Mouse (Mus musculus): Measurements from ENCODE around the gene Slc44a5. TPM values are rescaled to one million over a fixed set of nuclear protein-coding genes. Genes with fewer than 3 reads are reported as not detected.
A peak's percentile ranks its signal among the peaks of the same experiment; 100 is the strongest.

Gene Slc44a5
- total and polyA plus RNA-seq, 2 experiments, result not detected

DNA sequence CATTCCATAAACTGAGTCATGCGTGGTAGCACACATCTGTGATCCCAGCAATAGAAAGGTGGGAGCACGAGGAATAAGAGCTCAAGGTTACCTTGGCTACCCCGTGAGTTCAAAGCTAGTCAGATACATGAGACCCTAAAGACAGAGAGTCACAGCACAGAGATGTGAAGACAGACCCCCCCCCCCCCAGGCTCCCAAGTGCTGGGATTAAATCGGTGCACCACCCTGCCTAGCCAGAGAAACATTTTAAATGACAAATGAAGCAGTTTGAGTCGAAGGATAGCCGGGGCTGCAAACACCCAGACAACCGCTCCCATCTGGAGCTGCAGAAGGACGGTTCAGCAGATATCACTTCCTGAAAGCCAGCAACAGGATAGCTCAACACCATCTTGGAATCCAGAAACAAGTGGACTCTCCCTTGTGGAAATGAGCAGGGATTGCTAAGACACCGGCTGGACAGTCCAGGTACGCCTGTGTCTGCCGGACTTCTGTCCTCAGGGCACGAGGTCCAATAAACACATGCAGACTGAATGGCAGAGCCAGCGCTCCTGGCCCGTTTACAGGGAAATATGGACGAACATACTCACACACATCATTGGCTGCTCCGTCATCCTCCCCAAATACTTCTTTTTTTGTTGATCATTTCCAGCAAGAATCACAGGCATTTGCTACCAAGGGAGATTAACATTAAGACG is 36.0 kb upstream of the Slc44a5 start:
- no peak overlapping the region for H3K9ac ChIP-seq (ENCODE audit: low read depth, low read length)
- no peak for TF ChIP-seq POLR2A (IDR thresholded peaks at IDR 0.05; ENCODE audit: extremely low read depth, insufficient read depth, low read length)
- no peak for TF ChIP-seq CTCF (IDR thresholded peaks at IDR 0.05; ENCODE audit: low read depth, low read length)
- H3K27ac ChIP-seq (replicated peaks; ENCODE audit: insufficient read depth, low read depth, low read length), result no peak overlapping the region; the same call in 1 of the 2 replicates
- peak; percentile 85 for DNase-seq (ENCODE audit: extremely low read depth, low read depth, low spot score)
- no peak overlapping the region for H3K4me3 ChIP-seq (ENCODE audit: insufficient read depth, low read depth, low read length)
- WGBS, result 63% methylated on average over 17 of the region's 17 CpGs
- no peaks in the 10 kb centered on the region for H3K27me3 ChIP-seq (ENCODE audit: control insufficient read depth, insufficient read depth, low read length)
- no peaks in the 10 kb centered on the region; the same call in 1 of the 2 replicates for H3K79me2 ChIP-seq (ENCODE audit: control insufficient read depth, insufficient read depth, low read length)
- peaks cover 3% of the 10 kb centered on the region; the same call in 1 of the 2 replicates for H3K4me1 ChIP-seq (ENCODE audit: control insufficient read depth, insufficient read depth, low read length)
- H3K36me3 ChIP-seq (ENCODE audit: control insufficient read depth, insufficient read depth, low read length), result peaks cover 66% of the 10 kb centered on the region

DNA sequence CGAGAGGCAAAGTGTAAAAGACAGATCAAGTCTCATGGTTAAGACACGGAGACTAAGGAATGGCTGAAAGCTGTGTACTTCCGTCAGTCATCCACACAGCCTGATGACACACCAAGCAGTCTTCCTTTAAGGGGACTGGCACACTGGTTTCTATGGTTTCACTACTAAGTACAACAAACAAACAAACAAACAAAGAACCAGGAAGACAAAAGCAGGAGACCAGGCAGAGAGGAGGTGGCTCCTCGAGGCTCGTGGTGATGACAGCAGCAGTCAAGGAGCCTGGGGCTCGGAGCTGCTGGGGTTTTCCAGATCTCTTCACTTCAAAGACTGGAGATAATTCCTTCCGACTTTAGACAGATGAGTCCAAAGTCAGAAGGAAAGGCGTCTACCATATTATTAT is 33.2 kb upstream of the Slc44a5 start:
- WGBS, result 89% methylated on average over 8 of the region's 8 CpGs
- no peaks in the 10 kb centered on the region for H3K27me3 ChIP-seq (ENCODE audit: control insufficient read depth, insufficient read depth, low read length)
- no peaks in the 10 kb centered on the region; the same call in 1 of the 2 replicates for H3K79me2 ChIP-seq (ENCODE audit: control insufficient read depth, insufficient read depth, low read length)
- DNase-seq (ENCODE audit: extremely low read depth, low read depth, low spot score), result no peak
- H3K9ac ChIP-seq (ENCODE audit: low read depth, low read length), result no peak overlapping the region
- H3K4me3 ChIP-seq (ENCODE audit: insufficient read depth, low read depth, low read length), result no peak overlapping the region
- no peak overlapping the region for H3K27ac ChIP-seq (replicated peaks; ENCODE audit: insufficient read depth, low read depth, low read length)
- H3K4me1 ChIP-seq (ENCODE audit: control insufficient read depth, insufficient read depth, low read length), result peaks cover 6% of the 10 kb centered on the region
- H3K36me3 ChIP-seq (ENCODE audit: control insufficient read depth, insufficient read depth, low read length), result peaks cover 47% of the 10 kb centered on the region
- TF ChIP-seq POLR2A (IDR thresholded peaks at IDR 0.05; ENCODE audit: extremely low read depth, insufficient read depth, low read length) (no peak), CTCF (IDR thresholded peaks at IDR 0.05; ENCODE audit: low read depth, low read length) (no peak)

DNA sequence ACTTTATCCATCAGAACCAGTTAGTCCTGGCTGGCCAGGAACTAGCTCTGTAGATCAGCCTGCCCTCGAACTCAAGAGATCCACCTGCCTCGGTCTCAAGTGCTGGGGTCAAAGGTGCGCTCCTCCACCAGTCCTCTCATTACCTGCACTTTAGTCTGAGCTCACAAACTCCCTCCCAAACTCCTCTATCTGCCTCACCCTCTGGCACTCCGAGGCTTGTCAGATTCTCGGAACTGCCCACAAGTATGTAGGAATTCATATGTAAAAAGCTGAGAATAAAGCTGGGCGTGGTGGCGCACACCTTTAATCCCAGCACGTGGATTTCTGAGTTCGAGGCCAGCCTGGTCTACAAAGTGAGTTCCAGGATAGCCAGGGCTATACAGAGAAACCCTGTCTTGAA is 32.8 kb upstream of the Slc44a5 start:
- no peak for TF ChIP-seq POLR2A (IDR thresholded peaks at IDR 0.05; ENCODE audit: extremely low read depth, insufficient read depth, low read length)
- no peak for TF ChIP-seq CTCF (IDR thresholded peaks at IDR 0.05; ENCODE audit: low read depth, low read length)
- 91% methylated on average over 9 of the region's 9 CpGs for WGBS
- Histone ChIP-seq H3K27me3 (ENCODE audit: control insufficient read depth, insufficient read depth, low read length) (no peaks in the 10 kb centered on the region), H3K9ac (ENCODE audit: low read depth, low read length) (no peak overlapping the region), H3K27ac (replicated peaks; ENCODE audit: insufficient read depth, low read depth, low read length) (no peak overlapping the region), H3K4me1 (ENCODE audit: control insufficient read depth, insufficient read depth, low read length) (peaks cover 6% of the 10 kb centered on the region), H3K4me3 (ENCODE audit: insufficient read depth, low read depth, low read length) (no peak overlapping the region), H3K36me3 (ENCODE audit: control insufficient read depth, insufficient read depth, low read length) (peaks cover 43% of the 10 kb centered on the region), H3K79me2 (ENCODE audit: control insufficient read depth, insufficient read depth, low read length) (no peaks in the 10 kb centered on the region; the same call in 1 of the 2 replicates)
- no peak for DNase-seq (ENCODE audit: extremely low read depth, low read depth, low spot score)

DNA sequence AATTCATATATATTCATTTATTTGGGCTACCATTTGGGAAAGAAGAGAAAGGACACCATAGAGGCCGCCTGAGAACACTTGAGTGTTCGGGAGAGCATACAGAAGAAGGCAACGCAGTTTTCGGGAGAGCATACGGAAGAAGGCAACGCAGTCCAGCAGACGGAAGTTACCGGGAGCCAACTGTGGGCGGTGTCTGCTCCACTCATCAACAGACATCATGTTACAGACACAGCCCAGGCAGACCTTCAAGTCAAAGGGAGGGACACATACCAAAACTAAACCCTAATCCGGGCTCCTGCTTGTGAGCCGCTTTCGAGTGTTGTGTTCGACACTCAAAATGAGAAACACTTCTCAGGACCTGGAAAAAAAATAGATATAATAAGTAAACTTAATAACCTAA is 31.6 kb upstream of the Slc44a5 start:
- peaks cover 6% of the 10 kb centered on the region for H3K4me1 ChIP-seq (ENCODE audit: control insufficient read depth, insufficient read depth, low read length)
- TF ChIP-seq CTCF (IDR thresholded peaks at IDR 0.05; ENCODE audit: low read depth, low read length) (no peak), POLR2A (IDR thresholded peaks at IDR 0.05; ENCODE audit: extremely low read depth, insufficient read depth, low read length) (no peak)
- H3K79me2 ChIP-seq (ENCODE audit: control insufficient read depth, insufficient read depth, low read length), result no peaks in the 10 kb centered on the region; the same call in 1 of the 2 replicates
- DNase-seq (ENCODE audit: extremely low read depth, low read depth, low spot score), result no peak
- H3K36me3 ChIP-seq (ENCODE audit: control insufficient read depth, insufficient read depth, low read length), result peaks cover 34% of the 10 kb centered on the region
- no peak overlapping the region for H3K27ac ChIP-seq (replicated peaks; ENCODE audit: insufficient read depth, low read depth, low read length)
- no peaks in the 10 kb centered on the region for H3K27me3 ChIP-seq (ENCODE audit: control insufficient read depth, insufficient read depth, low read length)
- H3K9ac ChIP-seq (ENCODE audit: low read depth, low read length), result no peak overlapping the region
- H3K4me3 ChIP-seq (ENCODE audit: insufficient read depth, low read depth, low read length), result no peak overlapping the region
- 94% methylated on average over 13 of the region's 13 CpGs for WGBS

DNA sequence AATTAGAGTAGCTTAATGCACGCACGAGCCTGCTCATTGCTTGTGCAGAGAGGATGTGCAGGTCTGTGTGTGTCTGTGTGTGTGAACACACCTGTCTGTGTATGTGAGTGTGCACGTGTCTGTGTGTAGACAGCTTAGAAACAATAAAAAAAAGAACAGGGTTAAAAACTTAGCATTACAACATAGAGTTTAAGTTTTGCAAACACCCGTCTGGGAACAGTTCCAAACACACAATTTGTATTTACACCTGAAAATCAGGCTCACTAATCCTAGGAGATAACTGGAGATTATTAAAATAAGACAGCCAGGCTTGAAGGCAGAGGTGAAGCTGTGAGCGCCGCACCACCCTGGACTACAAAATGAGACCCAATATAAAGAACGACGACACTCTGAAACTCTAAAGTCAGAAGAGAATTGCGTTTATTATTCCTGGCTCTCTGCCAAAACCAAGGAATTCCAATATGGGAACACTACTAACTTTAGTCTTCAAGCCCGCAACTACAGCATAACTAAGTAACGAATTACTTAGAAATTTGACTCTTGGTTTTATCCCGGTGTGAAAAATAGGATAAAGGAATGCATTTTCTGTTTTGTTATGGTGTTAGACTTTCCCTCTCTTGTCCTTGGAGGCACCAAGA is 30.1 kb upstream of the Slc44a5 start:
- Histone ChIP-seq H3K36me3 (ENCODE audit: control insufficient read depth, insufficient read depth, low read length) (peaks cover 20% of the 10 kb centered on the region), H3K9ac (ENCODE audit: low read depth, low read length) (peak overlapping the region; percentile 64), H3K27ac (replicated peaks; ENCODE audit: insufficient read depth, low read depth, low read length) (peak overlapping the region; percentile 81), H3K4me3 (ENCODE audit: insufficient read depth, low read depth, low read length) (peak overlapping the region; percentile 79), H3K27me3 (ENCODE audit: control insufficient read depth, insufficient read depth, low read length) (no peaks in the 10 kb centered on the region), H3K4me1 (ENCODE audit: control insufficient read depth, insufficient read depth, low read length) (peaks cover 14% of the 10 kb centered on the region), H3K79me2 (ENCODE audit: control insufficient read depth, insufficient read depth, low read length) (no peaks in the 10 kb centered on the region; the same call in 1 of the 2 replicates)
- TF ChIP-seq CTCF (IDR thresholded peaks at IDR 0.05; ENCODE audit: low read depth, low read length) (no peak), POLR2A (IDR thresholded peaks at IDR 0.05; ENCODE audit: extremely low read depth, insufficient read depth, low read length) (no peak)
- 14% methylated on average over 12 of the region's 12 CpGs for whole genome bisulfite sequencing
- peak; percentile 92 for DNase-seq (ENCODE audit: extremely low read depth, low read depth, low spot score)
